Mouse (Mus musculus): ENCODE results near the gene Dcaf7. TPM values are rescaled to one million over a fixed set of nuclear protein-coding genes. Genes with fewer than 3 reads are reported as not detected.
"Not testable (repeated sequence)": the region's sequence is repeated elsewhere in the genome, so short reads cannot be mapped to it uniquely, and the experiment has no call there.

Gene Dcaf7
- total and polyA plus RNA-seq, 2 experiments from 2014 or later = 115 to 222 TPM

DNA sequence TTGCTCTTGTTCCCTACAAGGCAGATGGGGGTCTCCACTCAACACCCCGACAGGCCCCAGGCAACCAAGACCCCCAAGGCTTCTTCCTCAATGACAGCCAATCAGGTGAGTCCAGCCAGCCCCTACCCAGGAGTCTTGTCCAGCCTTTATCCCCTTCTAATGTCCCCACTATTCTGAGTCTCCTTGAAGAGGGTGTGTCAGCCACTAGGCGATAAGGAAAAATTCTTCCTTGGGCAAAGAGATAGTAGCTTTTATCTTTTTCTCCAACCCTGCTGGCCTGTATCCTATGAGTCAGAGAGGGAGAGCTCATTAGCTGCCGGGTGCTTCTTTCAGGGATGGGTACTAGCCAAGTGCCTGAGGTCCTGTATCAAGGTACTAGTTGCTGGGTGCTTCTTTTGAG is 10.9 kb upstream of the Dcaf7 start:
- no peak overlapping the region for H3K4me3 ChIP-seq (ENCODE audit: low read depth, low read length)
- H3K4me2 ChIP-seq (ENCODE audit: low read depth) = no peak overlapping the region
- DNase-seq (no peak), ATAC-seq (no peak)
- TF ChIP-seq CTCF (IDR thresholded peaks at IDR 0.05; ENCODE audit: low read depth) = no peak
- 85% methylated on average over 3 of the region's 3 CpGs for WGBS
- H3K9me3 ChIP-seq (ENCODE audit: low read length) = no peaks in the 10 kb centered on the region
- H3K4me1 ChIP-seq (ENCODE audit: insufficient read depth) = no peaks in the 10 kb centered on the region
- H3K9ac ChIP-seq = no peak overlapping the region
- no peaks in the 10 kb centered on the region for H3K27me3 ChIP-seq (ENCODE audit: insufficient read depth, low read length)
- no peak overlapping the region for H3K27ac ChIP-seq (ENCODE audit: low read depth, low read length)
- H3K36me3 ChIP-seq (ENCODE audit: insufficient read depth) = no peaks in the 10 kb centered on the region; the same call in 1 of the 2 replicates

DNA sequence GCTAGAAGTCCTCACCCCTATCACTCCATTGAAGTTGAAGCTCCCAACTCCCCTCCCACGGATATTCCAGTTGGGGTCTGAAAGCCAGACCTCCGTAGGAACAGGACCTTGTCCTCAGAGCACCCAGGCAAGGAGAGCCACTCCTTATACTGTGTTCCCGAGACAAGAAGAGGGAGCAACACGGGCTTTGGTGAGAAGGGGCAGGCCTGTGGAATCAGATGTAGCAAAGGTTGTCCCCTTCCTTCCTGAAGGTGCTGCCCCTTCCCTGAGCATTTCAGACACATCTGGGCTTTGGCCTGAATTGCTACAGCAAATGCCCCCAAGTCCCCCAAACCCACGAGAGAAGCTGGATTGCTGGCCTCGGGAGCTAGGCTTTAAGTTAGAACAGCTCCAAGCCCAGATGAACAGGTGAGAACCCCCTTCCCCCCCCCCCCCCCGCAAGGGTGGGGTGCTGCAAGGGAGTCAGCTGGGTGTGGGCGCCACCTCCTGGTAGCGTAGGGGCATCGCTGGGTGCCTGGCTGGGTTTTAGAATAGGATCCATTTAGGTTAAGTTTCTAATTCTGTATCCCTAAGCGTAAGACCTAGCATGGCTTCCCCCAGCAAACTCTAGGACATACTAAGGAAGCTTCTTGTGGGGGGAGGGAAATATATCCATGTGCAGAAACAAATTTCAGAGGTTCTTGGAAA is 10.1 kb upstream of the Dcaf7 start:
- Histone ChIP-seq H3K9me3 (ENCODE audit: low read length) (no peaks in the 10 kb centered on the region), H3K4me3 (ENCODE audit: low read depth, low read length) (no peak overlapping the region), H3K4me2 (ENCODE audit: low read depth) (no peak overlapping the region), H3K9ac (no peak overlapping the region), H3K4me1 (ENCODE audit: insufficient read depth) (no peaks in the 10 kb centered on the region), H3K27me3 (ENCODE audit: insufficient read depth, low read length) (no peaks in the 10 kb centered on the region), H3K36me3 (ENCODE audit: insufficient read depth) (no peaks in the 10 kb centered on the region; the same call in 1 of the 2 replicates), H3K27ac (ENCODE audit: low read depth, low read length) (no peak overlapping the region)
- peak; percentile 65 for DNase-seq
- peak; percentile 43 for ATAC-seq
- WGBS = 40% methylated on average over 11 of the region's 11 CpGs
- TF ChIP-seq CTCF (IDR thresholded peaks at IDR 0.05; ENCODE audit: low read depth) = peak; percentile 82

DNA sequence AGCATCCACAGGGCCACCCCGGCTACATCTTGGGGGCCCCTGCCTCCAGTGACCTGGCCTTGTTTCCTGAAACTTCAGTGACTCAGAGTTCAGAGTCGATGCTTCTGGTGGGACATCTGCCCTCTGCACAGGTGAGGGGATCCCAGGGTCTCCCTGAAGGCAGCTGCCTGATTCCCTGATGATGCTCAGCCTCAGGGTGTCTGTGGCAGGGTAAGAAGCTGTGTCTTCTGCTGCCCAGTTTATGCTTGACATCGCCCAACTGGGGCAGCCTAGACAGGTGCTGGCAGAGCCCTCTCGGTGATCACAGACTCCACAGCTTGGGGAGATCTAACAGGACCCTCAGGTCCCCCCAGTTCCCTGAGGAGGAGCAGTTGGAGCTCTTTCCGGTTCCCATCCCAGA is 9.1 kb upstream of the Dcaf7 start:
- WGBS = 93% methylated on average over 5 of the region's 5 CpGs
- no peak overlapping the region for H3K27ac ChIP-seq (ENCODE audit: low read depth, low read length)
- no peak overlapping the region for H3K4me2 ChIP-seq (ENCODE audit: low read depth)
- H3K4me3 ChIP-seq (ENCODE audit: low read depth, low read length) = no peak overlapping the region
- H3K9ac ChIP-seq = no peak overlapping the region
- no peaks in the 10 kb centered on the region for H3K27me3 ChIP-seq (ENCODE audit: insufficient read depth, low read length)
- no peaks in the 10 kb centered on the region for H3K9me3 ChIP-seq (ENCODE audit: low read length)
- no peaks in the 10 kb centered on the region for H3K4me1 ChIP-seq (ENCODE audit: insufficient read depth)
- TF ChIP-seq CTCF (IDR thresholded peaks at IDR 0.05; ENCODE audit: low read depth) = no peak
- ATAC-seq = no peak
- no peaks in the 10 kb centered on the region; the same call in 1 of the 2 replicates for H3K36me3 ChIP-seq (ENCODE audit: insufficient read depth)
- no peak for DNase-seq

DNA sequence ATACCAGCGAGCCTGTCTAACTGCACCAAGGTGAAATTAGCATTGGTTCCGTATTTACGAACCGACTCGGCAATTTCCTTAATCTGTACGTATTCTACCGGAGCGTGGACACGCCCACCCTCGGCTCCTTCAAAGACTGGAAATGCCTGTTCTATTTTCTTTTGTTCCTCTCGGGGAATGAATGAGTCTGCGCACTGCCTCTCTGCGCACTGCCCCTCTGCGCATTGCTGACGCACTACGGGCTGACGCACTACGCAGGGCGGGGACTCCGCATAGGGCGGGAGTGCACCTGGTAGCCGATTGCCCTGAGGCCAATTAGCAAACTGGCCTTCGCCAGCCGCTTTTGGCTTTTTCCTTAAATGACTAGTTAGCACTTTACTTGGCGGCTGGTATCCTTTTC is 4.6 kb upstream of the Dcaf7 start:
- Histone ChIP-seq H3K4me3 (ENCODE audit: low read depth, low read length) (peak overlapping the region; percentile 29), H3K9ac (0 out of 2 replicates have a peak overlapping the region, but pooled peaks have one; percentile 33), H3K4me2 (ENCODE audit: low read depth) (peak overlapping the region; percentile 29; the same call in 1 of the 2 replicates), H3K27ac (ENCODE audit: low read depth, low read length) (peak overlapping the region; percentile 73)
- WGBS = 15% methylated on average over 7 of the region's 25 CpGs
- not testable (repeated sequence) for H3K9me3 ChIP-seq (ENCODE audit: low read length); H3K27me3 ChIP-seq (ENCODE audit: insufficient read depth, low read length); H3K4me1 ChIP-seq (ENCODE audit: insufficient read depth); DNase-seq; H3K36me3 ChIP-seq (ENCODE audit: insufficient read depth); ATAC-seq

DNA sequence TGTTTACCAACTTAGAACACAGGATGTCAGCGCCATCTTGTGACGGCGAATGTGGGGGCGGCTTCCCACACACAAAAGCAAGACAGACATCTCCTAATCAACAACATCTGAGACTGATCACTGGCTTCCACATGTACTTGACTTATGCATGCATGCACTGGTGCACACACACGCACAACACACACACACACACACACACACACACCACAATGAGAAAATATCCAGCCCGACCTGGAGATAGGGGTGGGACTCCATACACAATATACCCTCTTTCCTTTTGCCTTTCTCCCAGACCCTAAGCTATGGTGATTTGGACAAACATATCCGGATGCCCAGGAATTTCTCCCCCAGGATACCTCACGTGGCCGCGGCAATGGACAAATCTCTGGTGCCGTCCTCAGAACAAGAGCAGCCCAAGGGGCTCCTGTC is 3.2 kb upstream of the Dcaf7 start:
- TF ChIP-seq CTCF (IDR thresholded peaks at IDR 0.05; ENCODE audit: low read depth) = peak; percentile 45; the same call in 1 of the 2 replicates
- peaks cover 12% of the 10 kb centered on the region for H3K4me1 ChIP-seq (ENCODE audit: insufficient read depth)
- H3K36me3 ChIP-seq (ENCODE audit: insufficient read depth) = no peaks in the 10 kb centered on the region
- peak overlapping the region; percentile 74 for H3K27ac ChIP-seq (ENCODE audit: low read depth, low read length)
- H3K27me3 ChIP-seq (ENCODE audit: insufficient read depth, low read length) = no peaks in the 10 kb centered on the region
- H3K4me3 ChIP-seq (ENCODE audit: low read depth, low read length) = no peak overlapping the region
- no peak for ATAC-seq
- H3K9ac ChIP-seq = peak overlapping the region; percentile 31; the same call in 1 of the 2 replicates
- 0 out of 2 replicates have a peak overlapping the region, but pooled peaks have one; percentile 26 for H3K4me2 ChIP-seq (ENCODE audit: low read depth)
- 31% methylated on average over 11 of the region's 11 CpGs for WGBS
- H3K9me3 ChIP-seq (ENCODE audit: low read length) = no peaks in the 10 kb centered on the region
- peak; percentile 53 for DNase-seq

DNA sequence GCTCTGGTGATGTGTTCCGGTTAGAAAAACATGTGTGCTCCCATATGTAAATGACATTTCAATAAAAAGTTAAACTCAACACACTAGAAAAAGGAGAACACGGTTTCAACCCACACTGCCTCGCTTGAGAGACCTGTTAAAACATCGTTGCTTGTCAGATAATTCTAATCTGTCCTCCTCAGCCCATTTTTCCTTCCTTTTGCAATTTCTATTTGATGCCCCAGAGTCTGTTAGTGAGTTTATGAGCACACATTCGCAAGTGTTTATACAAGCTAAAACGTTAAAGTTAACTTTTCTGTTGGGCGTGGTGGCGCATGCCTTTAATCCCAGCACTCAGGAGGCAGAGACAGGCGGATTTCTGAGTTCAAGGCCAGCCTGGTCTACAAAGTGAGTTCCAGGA is 1.7 kb upstream of the Dcaf7 start:
- DNase-seq = no peak

DNA sequence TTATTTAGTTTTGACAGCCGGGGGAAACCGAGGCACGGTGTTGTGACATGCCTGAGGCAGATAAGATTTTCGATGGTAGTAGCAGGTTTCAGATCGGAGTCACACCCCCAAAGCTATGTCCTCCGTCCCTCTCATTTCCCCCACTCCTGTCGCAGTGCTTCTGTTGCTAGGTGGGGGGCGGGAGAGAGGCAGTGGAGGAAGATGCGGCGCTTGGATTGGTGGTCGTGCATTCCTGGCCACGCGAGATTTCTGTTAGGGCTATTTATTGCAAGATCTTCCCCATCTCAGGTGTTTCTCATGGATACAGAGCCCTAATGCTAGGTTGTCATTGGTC is 713 bp downstream of the Dcaf7 start:
- peak; percentile 87 for DNase-seq
- Histone ChIP-seq H3K4me2 (ENCODE audit: low read depth) (peak overlapping the region; percentile 55), H3K27me3 (ENCODE audit: insufficient read depth, low read length) (no peaks in the 10 kb centered on the region), H3K36me3 (ENCODE audit: insufficient read depth) (no peaks in the 10 kb centered on the region), H3K9me3 (ENCODE audit: low read length) (no peaks in the 10 kb centered on the region), H3K27ac (ENCODE audit: low read depth, low read length) (peak overlapping the region; percentile 89), H3K9ac (peak overlapping the region; percentile 82), H3K4me1 (ENCODE audit: insufficient read depth) (peaks cover 12% of the 10 kb centered on the region), H3K4me3 (ENCODE audit: low read depth, low read length) (peak overlapping the region; percentile 80)
- under 1% methylated on average over 13 of the region's 13 CpGs for WGBS
- peak; percentile 68 for ATAC-seq
- TF ChIP-seq CTCF (IDR thresholded peaks at IDR 0.05; ENCODE audit: low read depth) = peak; percentile 42

More for the DNA sequence above, 1.7 kb upstream of the Dcaf7 start:
- no peak for ATAC-seq
- Histone ChIP-seq H3K9me3 (ENCODE audit: low read length) (no peaks in the 10 kb centered on the region), H3K4me1 (ENCODE audit: insufficient read depth) (peaks cover 12% of the 10 kb centered on the region), H3K27ac (ENCODE audit: low read depth, low read length) (no peak overlapping the region), H3K9ac (no peak overlapping the region), H3K27me3 (ENCODE audit: insufficient read depth, low read length) (no peaks in the 10 kb centered on the region), H3K36me3 (ENCODE audit: insufficient read depth) (no peaks in the 10 kb centered on the region), H3K4me3 (ENCODE audit: low read depth, low read length) (no peak overlapping the region), H3K4me2 (ENCODE audit: low read depth) (no peak overlapping the region)
- 89% methylated on average over 9 of the region's 9 CpGs for WGBS
- no peak for TF ChIP-seq CTCF (IDR thresholded peaks at IDR 0.05; ENCODE audit: low read depth)
